Mouse (Mus musculus) adipocyte (in vitro differentiated cells): ENCODE measurements around the gene Bnc2.

ENCODE experiments used
- DNase-seq: peaks from one replicate; pipeline ENCODE4 v3.0.0-alpha.2; 2016; ENCODE audit warnings: low spot score

Bnc2 gene

GRCm38 (mm10) chr4:84502581-84503269, 172.3 kb downstream of the Bnc2 start:
- DNase-seq, result no peak

- no peak for DNase-seq
Measured at GRCm38 (mm10) chr4:84500796-84501349, 174.2 kb downstream of the Bnc2 start.

GRCm38 (mm10) chr4:84500259-84500658, 174.8 kb downstream of the Bnc2 start:
- no peak for DNase-seq

- DNase-seq, result no peak
Measured at GRCm38 (mm10) chr4:84498469-84498868, 176.6 kb downstream of the Bnc2 start.

GRCm38 (mm10) chr4:84488323-84488722, 186.8 kb downstream of the Bnc2 start:
- peak; percentile 58 for DNase-seq

- no peak for DNase-seq
Measured at GRCm38 (mm10) chr4:84482680-84483079, 192.4 kb downstream of the Bnc2 start.

GRCm38 (mm10) chr4:84472643-84473042, 202.4 kb downstream of the Bnc2 start:
- no peak for DNase-seq

GRCm38 (mm10) chr4:84470106-84470885, 204.8 kb downstream of the Bnc2 start:
- DNase-seq, result no peak

GRCm38 (mm10) chr4:84469400-84469799, 205.7 kb downstream of the Bnc2 start:
- DNase-seq, result no peak

- no peak for DNase-seq
Measured at GRCm38 (mm10) chr4:84467722-84468121, 207.4 kb downstream of the Bnc2 start.

- peak; percentile 8 for DNase-seq
Measured at GRCm38 (mm10) chr4:84458218-84458560, 216.9 kb downstream of the Bnc2 start.

GRCm38 (mm10) chr4:84457512-84458217, 217.4 kb downstream of the Bnc2 start:
- peak; percentile 76 for DNase-seq

- no peak for DNase-seq
Measured at GRCm38 (mm10) chr4:84456853-84457249, 218.2 kb downstream of the Bnc2 start.

GRCm38 (mm10) chr4:84456198-84456852, 218.8 kb downstream of the Bnc2 start:
- DNase-seq, result no peak

- DNase-seq, result no peak
Measured at GRCm38 (mm10) chr4:84454493-84454892, 220.6 kb downstream of the Bnc2 start.

GRCm38 (mm10) chr4:84453586-84453985, 221.5 kb downstream of the Bnc2 start:
- DNase-seq, result no peak

- DNase-seq, result no peak
Measured at GRCm38 (mm10) chr4:84452642-84453041, 222.4 kb downstream of the Bnc2 start.

GRCm38 (mm10) chr4:84449246-84450005, 225.6 kb downstream of the Bnc2 start:
- no peak for DNase-seq

GRCm38 (mm10) chr4:84433324-84433723, 241.8 kb downstream of the Bnc2 start:
- no peak for DNase-seq

GRCm38 (mm10) chr4:84431677-84432515, 243.2 kb downstream of the Bnc2 start:
- DNase-seq, result peak; percentile 11
